Mouse (Mus musculus) heart, adult 11 months (tissue): Measurements from ENCODE around the gene Cdkn2d.
"Not testable (repeated sequence)": the region's sequence is repeated elsewhere in the genome, so short reads cannot be mapped to it uniquely, and the experiment has no call there.

ENCODE experiments used
- DNase-seq: peaks from one replicate; pipeline ENCODE4 v3.0.0; 2022

Cdkn2d gene

GRCm38 (mm10) chr9:21291022-21291787 is at the start of gene Cdkn2d:
Gene Cdkn2d (minus strand): TSS chr9:21291407.
- peak; percentile 100 for DNase-seq

- no peak for DNase-seq
Measured at GRCm38 (mm10) chr9:21340411-21340810, 49.2 kb upstream of the Cdkn2d start.

GRCm38 (mm10) chr9:21337652-21338051 is 46.4 kb upstream of the Cdkn2d start:
- peak; percentile 96 for DNase-seq

GRCm38 (mm10) chr9:21336491-21336890 is 45.3 kb upstream of the Cdkn2d start:
- no peak for DNase-seq

GRCm38 (mm10) chr9:21335391-21335790 is 44.2 kb upstream of the Cdkn2d start:
- peak; percentile 98 for DNase-seq

GRCm38 (mm10) chr9:21334747-21335146 is 43.5 kb upstream of the Cdkn2d start:
- DNase-seq, result no peak

GRCm38 (mm10) chr9:21333523-21333922 is 42.3 kb upstream of the Cdkn2d start:
- DNase-seq, result no peak

- no peak for DNase-seq
Measured at GRCm38 (mm10) chr9:21332161-21333061, 41.2 kb upstream of the Cdkn2d start.

- DNase-seq, result peak; percentile 64
Measured at GRCm38 (mm10) chr9:21331365-21332140, 40.3 kb upstream of the Cdkn2d start.

GRCm38 (mm10) chr9:21329699-21330289 is 38.6 kb upstream of the Cdkn2d start:
- DNase-seq, result peak; percentile 93

- peak; percentile 97 for DNase-seq
Measured at GRCm38 (mm10) chr9:21329041-21329440, 37.8 kb upstream of the Cdkn2d start.

- DNase-seq, result no peak
Measured at GRCm38 (mm10) chr9:21328041-21328440, 36.8 kb upstream of the Cdkn2d start.

- no peak for DNase-seq
Measured at GRCm38 (mm10) chr9:21327569-21327968, 36.4 kb upstream of the Cdkn2d start.

- peak; percentile 93 for DNase-seq
Measured at GRCm38 (mm10) chr9:21324269-21324668, 33.1 kb upstream of the Cdkn2d start.

- not testable (repeated sequence) for DNase-seq
Measured at GRCm38 (mm10) chr9:21322917-21323297, 31.7 kb upstream of the Cdkn2d start.

GRCm38 (mm10) chr9:21322211-21322916 is 31.2 kb upstream of the Cdkn2d start:
- peak; percentile 88 for DNase-seq

GRCm38 (mm10) chr9:21321513-21321835 is 30.3 kb upstream of the Cdkn2d start:
- DNase-seq, result peak; percentile 97

- peak; percentile 98 for DNase-seq
Measured at GRCm38 (mm10) chr9:21320619-21321512, 29.7 kb upstream of the Cdkn2d start, which contains the start of gene Slc44a2. Gene Slc44a2 (plus strand): TSS chr9:21320698.

- DNase-seq, result no peak
Measured at GRCm38 (mm10) chr9:21320280-21320618, 29.0 kb upstream of the Cdkn2d start.

GRCm38 (mm10) chr9:21319503-21319902 is 28.3 kb upstream of the Cdkn2d start:
- DNase-seq, result no peak

GRCm38 (mm10) chr9:21318792-21319191 is 27.6 kb upstream of the Cdkn2d start:
- no peak for DNase-seq
